Mouse (Mus musculus): ENCODE data around the gene Dip2a.

The Dip2a gene

GRCm38 (mm10) chr10:76306738-76307137 lies 38.4 kb downstream of the Dip2a start:
- ATAC-seq (ENCODE audit: low TSS enrichment) = peak; percentile 9; the same call in 1 of the 2 replicates

GRCm38 (mm10) chr10:76300133-76300532 lies 45.0 kb downstream of the Dip2a start:
- no peak for ATAC-seq (ENCODE audit: low TSS enrichment)

DNA sequence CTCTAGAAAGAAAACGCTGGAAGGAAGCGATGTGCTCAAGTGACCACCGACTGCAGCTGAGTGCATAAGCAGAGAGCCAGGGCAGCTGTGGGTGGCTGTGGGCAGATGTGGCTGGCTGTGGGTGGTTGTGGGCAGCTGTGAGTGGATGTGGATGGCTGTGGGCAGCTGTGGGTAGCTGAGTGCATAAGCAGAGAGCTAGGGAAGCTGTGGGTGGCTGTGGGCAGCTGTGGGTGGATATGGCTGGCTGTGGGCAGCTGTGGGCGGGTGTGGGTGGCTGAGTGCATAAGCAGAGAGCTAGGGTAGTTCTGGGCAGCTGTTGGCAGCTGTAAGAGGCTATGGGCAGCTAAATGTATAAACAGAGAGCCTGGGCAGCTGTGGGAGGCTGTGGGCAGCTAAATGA lies 51.9 kb downstream of the Dip2a start:
- ATAC-seq (ENCODE audit: low TSS enrichment) = no peak

GRCm38 (mm10) chr10:76289936-76290671 lies 55.0 kb downstream of the Dip2a start:
- ATAC-seq (ENCODE audit: low TSS enrichment) = no peak

DNA sequence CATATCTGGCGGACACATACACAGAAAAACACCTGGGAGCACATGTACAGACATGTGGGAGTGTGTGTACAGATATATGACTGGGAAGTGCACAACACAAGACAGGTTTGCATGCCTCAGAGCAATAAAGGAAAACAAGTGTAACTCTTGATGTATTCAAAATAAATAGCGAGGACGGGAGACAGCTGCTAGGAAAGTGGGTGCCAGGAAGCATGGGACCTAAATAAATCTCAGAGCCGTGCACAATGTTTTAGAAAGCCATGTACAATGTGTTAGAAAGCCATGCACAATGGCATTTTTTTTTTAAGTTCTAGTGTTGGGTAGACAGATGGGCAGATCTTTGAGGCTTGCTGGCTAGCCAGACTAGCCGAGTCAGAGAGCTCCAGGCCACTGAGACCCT lies 56.0 kb downstream of the Dip2a start:
- ATAC-seq (ENCODE audit: low TSS enrichment) = peak; percentile 74

GRCm38 (mm10) chr10:76288268-76288993 lies 56.7 kb downstream of the Dip2a start:
- peak; percentile 11; the same call in 1 of the 2 replicates for ATAC-seq (ENCODE audit: low TSS enrichment)

DNA sequence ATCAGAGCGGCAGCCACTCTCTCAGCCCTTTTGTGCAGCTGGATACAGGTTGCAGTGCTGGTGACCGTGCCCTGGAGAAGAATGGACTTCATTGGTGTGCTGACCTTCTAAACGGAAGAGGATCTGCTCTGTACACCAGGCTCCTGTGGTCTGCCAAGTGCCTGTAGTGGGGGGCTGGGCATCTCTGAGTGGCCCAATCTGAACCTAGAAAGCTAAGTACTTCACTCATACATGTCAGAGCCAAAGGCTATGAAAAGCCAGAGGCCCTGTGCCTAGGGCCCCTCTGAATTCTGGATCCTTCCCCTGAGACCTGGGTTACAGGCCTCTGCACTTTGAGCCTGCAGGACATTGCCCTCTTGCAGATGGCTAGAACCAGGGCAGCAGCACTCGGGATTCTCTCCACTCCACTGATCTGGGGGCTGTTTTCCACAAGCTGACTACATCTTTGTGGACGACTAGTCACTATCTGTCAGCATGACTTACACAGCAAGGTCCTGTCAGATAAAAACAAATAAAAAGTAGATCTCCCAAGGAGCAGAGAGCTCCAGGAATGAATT lies 66.5 kb downstream of the Dip2a start:
- no peak for ATAC-seq (ENCODE audit: low TSS enrichment)

GRCm38 (mm10) chr10:76275256-76275655 lies 69.8 kb downstream of the Dip2a start:
- no peak for ATAC-seq (ENCODE audit: low TSS enrichment)

GRCm38 (mm10) chr10:76271238-76271637 lies 73.9 kb downstream of the Dip2a start:
- peak; percentile 42; the same call in 1 of the 2 replicates for ATAC-seq (ENCODE audit: low TSS enrichment)

- peak; percentile 45; the same call in 1 of the 2 replicates for ATAC-seq (ENCODE audit: low TSS enrichment)
Measured at GRCm38 (mm10) chr10:76262431-76262830, 82.7 kb downstream of the Dip2a start.

GRCm38 (mm10) chr10:76261447-76261846 lies 83.6 kb downstream of the Dip2a start:
- ATAC-seq (ENCODE audit: low TSS enrichment) = no peak

- ATAC-seq (ENCODE audit: low TSS enrichment) = peak; percentile 38
Measured at GRCm38 (mm10) chr10:76260358-76261059, 84.6 kb downstream of the Dip2a start.

GRCm38 (mm10) chr10:76259566-76260232 lies 85.4 kb downstream of the Dip2a start:
- no peak for ATAC-seq (ENCODE audit: low TSS enrichment)

DNA sequence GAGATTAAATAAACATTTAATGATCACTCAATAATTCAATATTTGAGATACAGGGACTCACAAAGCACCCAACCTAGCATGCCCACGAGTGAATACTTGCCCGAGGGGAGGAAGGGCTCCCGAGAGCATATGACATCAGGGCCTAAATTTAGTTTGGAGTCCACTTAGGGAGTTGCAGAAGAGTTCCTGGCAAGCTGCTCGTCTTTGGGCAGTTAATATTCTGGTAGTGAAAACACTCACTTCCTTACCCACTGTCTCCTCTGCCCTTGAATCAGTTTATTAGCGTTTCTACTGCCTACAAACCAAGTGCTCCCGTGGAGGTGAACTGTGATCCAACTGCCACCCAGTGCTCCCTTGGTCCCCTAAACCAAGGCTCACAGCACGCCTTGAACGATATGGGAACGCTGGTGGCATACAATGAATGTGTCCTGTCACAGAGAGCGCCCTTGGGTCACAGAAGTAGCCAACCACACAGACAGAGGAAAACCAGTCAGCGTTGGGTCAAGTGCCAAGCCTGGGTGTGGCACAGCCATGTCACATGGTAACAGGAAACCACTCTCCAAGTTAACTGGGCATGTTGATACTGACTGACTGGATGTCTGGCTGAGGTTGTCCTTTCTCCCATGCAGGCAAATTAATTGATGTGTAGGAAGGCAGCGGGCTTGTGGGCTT lies 87.2 kb downstream of the Dip2a start:
- no peak for ATAC-seq (ENCODE audit: low TSS enrichment)

DNA sequence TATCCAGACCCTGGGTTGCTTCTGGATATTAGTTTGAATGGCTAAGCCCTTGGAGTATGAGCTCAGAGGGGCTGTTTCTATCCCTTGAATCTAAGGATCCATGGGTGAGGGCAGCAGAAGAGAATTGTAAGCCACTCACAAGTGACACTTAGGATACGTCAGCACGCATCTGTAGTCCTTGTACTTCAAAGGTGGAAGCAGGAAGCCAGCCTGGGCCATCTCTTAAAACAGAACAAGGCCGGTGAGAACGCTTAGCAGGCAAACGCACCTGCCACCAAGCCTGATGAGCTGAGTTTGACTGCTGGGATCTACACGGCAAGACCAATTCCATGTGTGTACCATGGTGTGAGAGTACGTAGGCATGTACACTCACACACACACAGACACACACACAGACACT lies 87.9 kb downstream of the Dip2a start:
- no peak for ATAC-seq (ENCODE audit: low TSS enrichment)

- no peak for ATAC-seq (ENCODE audit: low TSS enrichment)
Measured at GRCm38 (mm10) chr10:76255617-76256016, 89.5 kb downstream of the Dip2a start.

- peak; percentile 77 for ATAC-seq (ENCODE audit: low TSS enrichment)
Measured at GRCm38 (mm10) chr10:76253536-76253935, 91.6 kb downstream of the Dip2a start, which contains the start of gene S100b. TSS of gene S100b (plus strand) at chr10:76253853.

GRCm38 (mm10) chr10:76253079-76253478 lies 92.0 kb downstream of the Dip2a start:
- no peak for ATAC-seq (ENCODE audit: low TSS enrichment)

- no peak for ATAC-seq (ENCODE audit: low TSS enrichment)
Measured at GRCm38 (mm10) chr10:76250870-76251269, 94.2 kb downstream of the Dip2a start.

- ATAC-seq (ENCODE audit: low TSS enrichment) = peak; percentile 50; the same call in 1 of the 2 replicates
Measured at GRCm38 (mm10) chr10:76248647-76248968, 96.5 kb downstream of the Dip2a start.
